Mouse (Mus musculus) kidney, embryonic 16.5 days (tissue): Measurements from ENCODE around the gene Ccs. TPM values are rescaled to one million over a fixed set of nuclear protein-coding genes. Genes with fewer than 3 reads are reported as not detected.
"Not testable (repeated sequence)": the region's sequence is repeated elsewhere in the genome, so short reads cannot be mapped to it uniquely, and the experiment has no call there.

ENCODE experiments used
- ATAC-seq: fragments of 200-750 bp; cut with Nextera tagmentation; 2 replicates; pipeline ENCODE4 v1.8.0; 2017; ENCODE audit warnings: moderate TSS enrichment; ENCODE audit not compliant: low FRiP score, low TSS enrichment
- H3K27ac ChIP-seq: fragments of 300-500 bp; sonication (generic); 2 replicates; pipeline ENCODE4 v1.5.1; 2014; ENCODE audit warnings: low read length
- H3K27me3 ChIP-seq: fragments of 300-500 bp; sonication (generic); 2 replicates; pipeline ENCODE4 v1.6.1; 2014; ENCODE audit warnings: low read length, control low read depth, mixed read lengths; ENCODE audit not compliant: insufficient read depth
- H3K36me3 ChIP-seq: fragments of 300-500 bp; sonication (generic); 2 replicates; pipeline ENCODE4 v1.6.1; 2014; ENCODE audit warnings: low read length, control low read depth, mixed read lengths; ENCODE audit not compliant: insufficient read depth
- H3K4me1 ChIP-seq: fragments of 300-500 bp; sonication (generic); 2 replicates; pipeline ENCODE4 v1.6.1; 2014; ENCODE audit warnings: low read length, control low read depth, mixed read lengths; ENCODE audit not compliant: insufficient read depth
- H3K4me2 ChIP-seq: fragments of 300-500 bp; sonication (generic); replicated peaks from 2 replicates; pipeline ENCODE4 v1.6.1; 2014; ENCODE audit warnings: low read depth, low read length
- H3K4me3 ChIP-seq: fragments of 300-500 bp; sonication (generic); 2 replicates; pipeline ENCODE4 v1.5.1; 2014; ENCODE audit warnings: mild to moderate bottlenecking, low read length
- H3K9ac ChIP-seq: fragments of 300-500 bp; sonication (generic); replicated peaks from 2 replicates; pipeline ENCODE4 v1.6.1; 2014; ENCODE audit warnings: low read length
- H3K9me3 ChIP-seq: fragments of 300-500 bp; sonication (generic); 2 replicates; pipeline ENCODE4 v1.6.1; 2016; ENCODE audit warnings: low read length, control low read depth
- WGBS: fragments of 180-500 bp; shearing (Covaris S2); extraction: QIAGEN DNeasy Blood & Tissue Kit; methylation state at CpG from one replicate; pipeline ENCODE4 v1.1.7; 2014; 5-methylcytosine and 5-hydroxymethylcytosine counted together
- polyA plus RNA-seq: library from polyadenylated mRNA; unstranded; fragments of >200 nt; fragmentation: Nextera tagmentation; extraction: Ambion mirVana; gene quantifications from 2 replicates; pipeline ENCODE4 v1.2.1, GENCODE M21; 2015

The Ccs gene
- polyA plus RNA-seq, 1 experiment from 2014 or later = 82.1 TPM

DNA sequence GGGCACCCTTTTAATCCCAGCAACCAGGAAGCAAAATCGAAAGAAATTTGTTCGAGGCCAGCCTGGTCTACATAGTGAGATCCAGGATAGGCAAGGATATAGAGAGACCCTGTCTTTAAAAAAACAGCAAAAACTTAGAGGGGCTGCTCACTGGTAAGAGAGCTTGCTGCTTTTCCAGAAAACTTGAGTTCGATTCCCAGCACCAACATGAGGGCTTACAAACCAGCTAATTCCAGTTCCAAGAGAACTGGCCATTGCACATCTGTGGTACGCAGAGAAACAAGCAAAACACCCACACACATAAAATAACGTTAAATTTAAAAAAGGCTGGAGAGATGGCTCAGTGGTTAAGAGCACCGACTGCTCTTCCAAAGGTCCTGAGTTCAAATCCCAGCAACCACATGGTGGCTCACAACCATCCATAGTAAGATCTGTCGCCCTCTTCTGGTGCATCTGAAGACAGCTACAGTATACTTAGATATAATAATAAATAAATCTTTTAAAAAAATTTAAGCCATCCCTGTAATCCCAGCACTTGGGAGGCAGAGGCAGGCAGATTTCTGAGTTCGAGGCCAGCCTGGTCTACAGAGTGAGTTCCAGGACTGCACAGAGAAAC lies 26.7 kb downstream of the Ccs start:
- peak overlapping the region; percentile 94 for H3K4me2 ChIP-seq
- H3K4me1 ChIP-seq = peaks cover 22% of the 10 kb centered on the region
- peak overlapping the region; percentile 97 for H3K27ac ChIP-seq
- peak overlapping the region; percentile 73 for H3K4me3 ChIP-seq
- not testable (repeated sequence) for H3K27me3 ChIP-seq, H3K9me3 ChIP-seq, ATAC-seq, H3K36me3 ChIP-seq
- peak overlapping the region; percentile 97 for H3K9ac ChIP-seq
- 77% methylated on average over 8 of the region's 8 CpGs for WGBS

DNA sequence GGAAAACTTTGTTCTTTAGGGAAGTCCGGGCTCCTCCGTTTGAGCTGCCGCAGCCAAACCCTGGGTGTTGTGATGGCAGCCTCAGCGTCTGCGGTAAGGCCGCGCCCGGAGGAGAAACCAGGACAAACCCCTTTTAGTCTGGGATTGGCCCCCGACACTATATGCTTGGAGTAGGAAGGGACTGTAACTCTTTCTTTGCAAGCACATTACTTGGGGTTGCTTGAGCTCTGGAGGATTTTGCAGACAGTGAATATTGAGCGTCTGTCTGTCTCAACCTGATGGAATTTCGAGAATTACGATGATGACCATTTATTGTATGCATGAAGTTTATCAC lies 27.3 kb downstream of the Ccs start:
- 4% methylated on average over 12 of the region's 12 CpGs for WGBS
- ATAC-seq = peak; percentile 58; the same call in 1 of the 2 replicates

DNA sequence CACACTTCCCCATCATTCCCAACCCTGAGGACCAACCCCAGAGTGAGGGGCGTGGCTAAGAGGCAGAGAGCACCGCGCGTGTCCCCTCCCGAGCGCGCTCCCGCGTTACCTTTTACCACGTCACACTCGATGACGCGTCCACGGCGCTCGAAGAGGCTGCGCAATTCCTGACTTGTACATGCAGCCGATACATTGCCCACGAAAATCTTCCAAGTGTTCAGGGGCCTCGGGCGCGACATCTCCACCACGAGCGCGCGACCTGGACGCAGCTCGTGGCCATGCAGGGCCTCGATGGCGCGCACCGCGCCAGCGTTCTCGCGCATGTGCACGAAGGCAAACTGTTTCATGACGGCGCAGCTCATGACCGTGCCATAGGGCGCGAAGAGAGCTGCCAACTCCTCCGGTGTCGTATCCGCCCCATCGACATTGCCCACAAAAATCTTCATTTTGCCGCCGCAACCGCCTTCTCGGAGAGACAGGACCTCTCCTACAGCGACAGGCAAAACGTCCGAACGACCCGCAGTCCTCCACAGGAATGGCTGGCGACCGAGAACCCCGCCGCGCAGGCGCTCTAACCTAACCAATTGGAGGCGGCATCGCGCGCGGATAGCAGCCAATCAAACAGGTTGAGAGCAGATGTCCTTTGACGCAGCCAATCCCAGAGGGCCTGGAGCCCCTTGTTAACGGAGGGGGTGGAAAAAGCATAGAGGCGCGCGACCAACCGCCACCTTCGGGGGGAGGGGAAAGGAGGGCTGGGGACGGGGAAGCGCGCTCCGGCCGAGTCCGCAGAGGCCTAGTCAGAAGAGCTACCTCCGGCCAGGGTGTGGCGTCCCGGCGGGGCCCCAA lies 27.8 kb downstream of the Ccs start, which contains the start of the genes Gm21992 and Rbm14:
Gm21992 (minus strand) TSS at position 550 of the 846 bp plus-strand sequence.
Rbm14 (minus strand) TSS at position 572 of the 846 bp plus-strand sequence.
- peak; percentile 99 for ATAC-seq
- Histone ChIP-seq H3K4me1 (peaks cover 22% of the 10 kb centered on the region), H3K4me3 (peak within 1 kb of the TSS; percentile 73), H3K9me3 (no peaks in the 10 kb centered on the region; the same call in 1 of the 2 replicates), H3K27me3 (no peaks in the 10 kb centered on the region), H3K27ac (peak within 1 kb of the TSS; percentile 97), H3K4me2 (peak within 1 kb of the TSS; percentile 94), H3K9ac (peak within 1 kb of the TSS; percentile 97), H3K36me3 (no peaks in the 10 kb centered on the region)
- under 1% methylated on average over 80 of the region's 83 CpGs for WGBS

More for the DNA sequence above, 27.3 kb downstream of the Ccs start:
- Histone ChIP-seq H3K4me3 (peak overlapping the region; percentile 73), H3K9me3 (no peaks in the 10 kb centered on the region; the same call in 1 of the 2 replicates), H3K4me1 (peaks cover 22% of the 10 kb centered on the region), H3K36me3 (no peaks in the 10 kb centered on the region), H3K27ac (peak overlapping the region; percentile 97), H3K27me3 (no peaks in the 10 kb centered on the region), H3K4me2 (peak overlapping the region; percentile 94), H3K9ac (peak overlapping the region; percentile 97)

DNA sequence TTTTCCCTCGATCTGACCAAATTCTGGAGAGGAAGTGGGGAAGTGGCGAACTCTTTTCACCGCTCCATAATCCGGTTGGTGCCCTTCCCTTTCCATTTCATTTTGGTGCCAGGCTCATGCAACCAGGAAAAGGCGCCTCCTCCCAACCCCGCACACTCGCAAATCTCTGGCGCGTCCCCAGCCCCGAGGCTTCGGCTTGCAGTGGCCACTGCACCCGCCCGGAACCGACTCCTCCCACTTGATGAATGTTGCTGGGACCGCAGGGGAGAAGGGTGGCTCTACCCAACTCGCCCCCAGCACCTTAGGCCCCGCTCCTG lies 28.4 kb downstream of the Ccs start:
- peak overlapping the region; percentile 82 for H3K9ac ChIP-seq
- no peaks in the 10 kb centered on the region for H3K36me3 ChIP-seq
- no peak for ATAC-seq
- H3K9me3 ChIP-seq = no peaks in the 10 kb centered on the region; the same call in 1 of the 2 replicates
- H3K27ac ChIP-seq = peak overlapping the region; percentile 97
- peak overlapping the region; percentile 94 for H3K4me2 ChIP-seq
- no peaks in the 10 kb centered on the region for H3K27me3 ChIP-seq
- peaks cover 22% of the 10 kb centered on the region for H3K4me1 ChIP-seq
- 0% methylated on average over 17 of the region's 17 CpGs for WGBS
- H3K4me3 ChIP-seq = peak overlapping the region; percentile 73

DNA sequence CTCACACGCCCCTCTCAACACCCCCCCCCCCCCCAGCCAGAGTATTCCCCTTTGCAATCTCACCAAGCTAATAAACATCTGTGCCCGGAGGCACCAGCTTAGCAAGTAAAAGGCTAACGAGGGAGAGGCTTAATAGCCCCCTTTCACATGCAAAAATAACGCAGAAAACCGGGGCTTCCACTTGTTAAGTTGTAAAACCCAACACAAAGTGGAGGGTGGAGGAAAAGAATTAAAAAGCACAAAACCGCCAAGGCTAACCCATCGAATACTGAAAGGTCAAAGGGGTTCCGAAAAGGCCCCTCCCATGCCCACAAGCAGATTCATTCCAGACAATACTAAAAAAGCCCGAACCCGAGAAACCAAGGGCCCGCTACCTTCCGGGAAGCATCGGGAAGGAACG lies 28.8 kb downstream of the Ccs start:
- no peaks in the 10 kb centered on the region for H3K9me3 ChIP-seq
- peak overlapping the region; percentile 73 for H3K4me3 ChIP-seq
- H3K27ac ChIP-seq = peak overlapping the region; percentile 97
- no peaks in the 10 kb centered on the region for H3K36me3 ChIP-seq
- no peak for ATAC-seq
- peak overlapping the region; percentile 94 for H3K4me2 ChIP-seq
- no peaks in the 10 kb centered on the region for H3K27me3 ChIP-seq
- peak overlapping the region; percentile 82 for H3K9ac ChIP-seq
- 0% methylated on average over 14 of the region's 14 CpGs for WGBS
- H3K4me1 ChIP-seq = peaks cover 26% of the 10 kb centered on the region

DNA sequence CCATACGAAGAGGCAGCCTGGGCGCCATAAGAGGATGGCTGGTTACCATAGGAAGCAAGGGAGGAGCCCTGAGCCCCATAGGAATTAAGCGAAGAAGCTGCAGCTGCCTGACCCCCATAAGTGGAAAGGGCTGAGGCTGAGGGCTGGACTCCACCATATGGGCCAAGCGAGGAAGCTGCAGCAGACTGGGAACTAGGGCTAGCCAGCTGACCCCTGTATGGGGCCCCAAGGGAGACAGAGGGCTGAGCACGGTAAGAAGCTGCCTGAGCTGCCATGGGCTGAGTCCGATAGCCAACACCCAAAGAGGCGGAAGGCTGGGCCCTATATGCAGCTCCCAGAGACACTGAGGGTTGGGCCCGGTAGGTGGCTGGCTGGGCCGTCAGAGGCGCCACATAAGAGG lies 35.8 kb downstream of the Ccs start:
- Histone ChIP-seq H3K27ac (no peak overlapping the region), H3K9me3 (no peaks in the 10 kb centered on the region), H3K4me2 (no peak overlapping the region), H3K36me3 (peaks cover 47% of the 10 kb centered on the region), H3K27me3 (no peaks in the 10 kb centered on the region), H3K4me3 (no peak overlapping the region), H3K4me1 (peaks cover 9% of the 10 kb centered on the region), H3K9ac (no peak overlapping the region)
- 81% methylated on average over 10 of the region's 10 CpGs for WGBS
- peak; percentile 31; the same call in 1 of the 2 replicates for ATAC-seq

DNA sequence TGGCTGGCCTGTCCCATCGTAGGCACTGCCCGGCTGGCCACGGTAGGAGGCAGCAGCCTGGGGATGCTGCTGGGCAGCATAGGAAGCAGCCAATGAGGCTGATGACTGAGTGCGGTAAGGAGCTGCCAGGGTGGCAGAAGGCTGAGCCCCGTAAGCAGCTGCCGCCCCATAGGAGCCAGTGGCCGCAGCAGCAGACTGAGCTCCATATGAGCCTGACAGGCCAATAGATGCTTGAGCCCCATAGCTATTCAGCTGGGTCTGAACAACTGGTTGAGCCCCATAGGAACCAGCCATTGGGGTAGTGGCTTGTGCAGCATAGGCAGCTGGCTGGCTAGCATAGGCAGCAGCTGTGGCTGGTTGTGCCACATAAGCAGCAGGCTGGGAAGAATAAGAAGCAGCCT lies 36.4 kb downstream of the Ccs start:
- H3K4me1 ChIP-seq = peaks cover 5% of the 10 kb centered on the region; the same call in 1 of the 2 replicates
- H3K36me3 ChIP-seq = peaks cover 52% of the 10 kb centered on the region
- H3K9ac ChIP-seq = no peak overlapping the region
- no peak for ATAC-seq
- H3K4me2 ChIP-seq = no peak overlapping the region
- no peak overlapping the region for H3K4me3 ChIP-seq
- no peaks in the 10 kb centered on the region for H3K27me3 ChIP-seq
- H3K9me3 ChIP-seq = no peaks in the 10 kb centered on the region
- 96% methylated on average over 7 of the region's 7 CpGs for WGBS
- no peak overlapping the region for H3K27ac ChIP-seq

DNA sequence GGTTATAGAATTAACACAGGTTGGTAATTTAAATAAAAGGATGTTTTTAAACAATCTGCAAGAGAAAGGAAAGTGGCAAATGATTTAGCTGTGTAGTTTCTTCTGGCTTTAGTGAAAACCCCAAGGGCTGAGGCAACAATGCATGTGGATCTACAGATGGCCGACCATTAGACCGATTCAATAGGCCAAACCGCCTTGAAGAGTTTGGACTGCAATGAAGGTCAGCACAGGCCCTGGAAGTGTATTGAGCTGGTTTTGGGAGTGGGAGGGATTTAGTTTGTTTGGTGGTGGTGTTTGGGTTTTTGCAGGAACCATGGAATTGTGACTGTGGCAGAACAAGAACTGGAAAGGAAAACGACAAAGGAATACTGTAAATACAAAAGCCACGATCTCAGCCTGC lies 40.0 kb downstream of the Ccs start:
- Histone ChIP-seq H3K9ac (no peak overlapping the region), H3K27me3 (no peaks in the 10 kb centered on the region), H3K4me1 (peaks cover 10% of the 10 kb centered on the region; the same call in 1 of the 2 replicates), H3K4me2 (no peak overlapping the region), H3K9me3 (no peaks in the 10 kb centered on the region), H3K4me3 (no peak overlapping the region), H3K36me3 (peaks cover 56% of the 10 kb centered on the region), H3K27ac (no peak overlapping the region)
- ATAC-seq = no peak
- WGBS = 94% methylated on average over 5 of the region's 5 CpGs

DNA sequence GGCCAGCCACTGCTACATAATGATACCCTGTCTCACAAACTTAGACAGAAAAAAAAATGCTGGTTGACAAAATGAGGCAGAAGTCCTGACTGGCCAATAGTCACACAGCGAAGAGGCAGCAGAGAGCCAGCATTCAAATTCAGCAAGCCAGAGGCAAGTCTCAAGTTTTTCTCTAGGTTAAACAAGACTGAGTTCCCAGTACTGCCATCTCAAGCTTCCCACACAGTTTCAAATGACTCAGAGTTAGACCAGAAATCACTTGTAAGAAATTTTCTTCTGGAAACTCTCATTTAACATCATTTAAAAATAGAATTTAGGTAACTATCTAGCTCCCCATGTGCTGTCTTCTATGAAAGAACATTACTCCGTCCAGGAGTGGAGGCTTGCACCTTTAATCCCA lies 41.3 kb downstream of the Ccs start:
- no peak overlapping the region for H3K4me3 ChIP-seq
- WGBS = 94% methylated on average over 2 of the region's 2 CpGs
- no peak overlapping the region for H3K9ac ChIP-seq
- no peak overlapping the region for H3K4me2 ChIP-seq
- H3K4me1 ChIP-seq = peaks cover 12% of the 10 kb centered on the region
- H3K36me3 ChIP-seq = peaks cover 48% of the 10 kb centered on the region
- H3K9me3 ChIP-seq = no peaks in the 10 kb centered on the region
- no peaks in the 10 kb centered on the region for H3K27me3 ChIP-seq
- no peak overlapping the region for H3K27ac ChIP-seq
- no peak for ATAC-seq

DNA sequence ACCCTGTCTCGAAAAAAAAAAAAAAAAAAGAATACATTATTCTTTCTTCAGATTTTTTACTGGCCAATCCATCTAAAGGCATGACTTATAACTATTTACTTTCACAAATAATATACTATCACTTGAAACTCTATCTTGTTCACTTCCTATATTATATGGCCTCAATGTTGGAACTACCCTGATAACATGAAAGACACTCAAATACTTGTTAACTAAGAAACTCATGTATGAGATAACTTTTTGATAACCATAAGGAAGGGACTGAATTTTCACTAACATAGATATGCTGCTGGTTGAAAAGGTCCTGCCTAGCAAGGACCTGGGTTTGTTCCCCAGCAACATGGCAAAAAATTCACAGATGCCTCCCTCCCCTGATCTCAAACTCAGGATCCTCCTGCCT lies 43.2 kb downstream of the Ccs start:
- Histone ChIP-seq H3K9ac (no peak overlapping the region), H3K4me3 (no peak overlapping the region), H3K4me2 (no peak overlapping the region), H3K27me3 (no peaks in the 10 kb centered on the region), H3K9me3 (no peaks in the 10 kb centered on the region), H3K36me3 (peaks cover 41% of the 10 kb centered on the region), H3K27ac (no peak overlapping the region), H3K4me1 (peaks cover 25% of the 10 kb centered on the region)
- no peak for ATAC-seq
- 50% methylated on average over 1 of the region's 1 CpGs for WGBS
